Mouse (Mus musculus) lung, adult 2 months (tissue): Measurements from ENCODE around the gene Rasgef1a.

Experiments
- CTCF ChIP-seq: fragments of 200-500 bp; IDR thresholded peaks from 2 replicates; pipeline ENCODE4 v1.5.1; 2011; ENCODE audit warnings: mild to moderate bottlenecking, low read length, control low read depth; ENCODE audit not compliant: insufficient read depth
- POLR2A ChIP-seq: fragments of 200-500 bp; IDR thresholded peaks from 2 replicates; pipeline ENCODE4 v1.6.1; 2011; ENCODE audit warnings: low read depth, mild to moderate bottlenecking, control low read depth, low read length, borderline replicate concordance; ENCODE audit errors: extremely low read depth

DNA sequence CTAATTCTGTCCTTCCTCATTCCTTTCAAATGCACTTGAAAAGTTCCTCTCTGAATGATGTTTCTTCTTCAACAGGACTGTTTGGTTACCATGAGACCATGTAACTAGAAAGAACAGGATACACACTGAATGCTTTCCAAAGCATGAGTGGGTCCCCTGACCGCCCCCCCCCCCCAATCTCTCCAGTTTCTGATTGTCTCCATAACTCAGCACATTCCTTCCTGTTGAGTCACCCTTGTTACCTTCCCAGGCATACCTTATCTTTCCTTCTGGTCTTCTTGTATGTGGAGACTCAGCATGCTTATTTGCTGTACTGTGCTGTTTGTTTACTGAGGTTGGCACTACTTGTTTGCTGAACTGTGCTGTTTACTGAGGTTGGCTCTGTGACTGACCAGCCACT, 20.2 kb downstream of the Rasgef1a start:
- no peak for TF ChIP-seq POLR2A
- no peak for TF ChIP-seq CTCF
